Mouse (Mus musculus) kidney, adult 2 months (tissue): ENCODE data around the gene Slc12a5.

Experiments
- CTCF ChIP-seq: fragments of 200-500 bp; conservative IDR thresholded peaks from 2 replicates; pipeline ENCODE4 v1.5.1; 2011; ENCODE audit warnings: low read depth, mild to moderate bottlenecking, control low read depth, low read length, moderate library complexity, mixed read lengths; ENCODE audit not compliant: insufficient read depth, insufficient read length
- POLR2A ChIP-seq: fragments of 200-500 bp; IDR thresholded peaks from one replicate; pipeline ENCODE4 v1.6.1; 2011; ENCODE audit warnings: low read depth, low read length, control low read depth

DNA sequence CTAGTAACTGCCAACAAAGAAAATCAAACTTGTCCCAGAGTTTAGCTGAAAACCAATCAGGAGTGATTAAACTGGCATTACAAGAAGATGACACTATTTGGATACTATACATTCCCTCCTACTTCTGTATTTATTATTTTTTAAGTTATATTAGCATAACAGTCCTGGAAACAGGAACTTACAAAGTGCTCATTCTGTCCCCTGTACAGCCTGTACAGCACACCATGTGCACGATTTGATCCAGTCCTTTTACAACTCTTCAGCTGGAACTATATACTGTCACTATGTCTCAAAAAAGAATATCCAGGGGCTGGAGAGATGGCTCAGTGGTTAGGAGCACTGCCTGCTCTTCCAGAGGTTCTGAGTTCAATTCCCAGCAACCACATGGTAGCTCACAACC, 66.6 kb downstream of the Slc12a5 start:
- TF ChIP-seq CTCF (no peak), POLR2A (no peak)
